Mouse (Mus musculus) kidney, adult 2 months (tissue): ENCODE results near the gene Rora. TPM values are rescaled to one million over a fixed set of nuclear protein-coding genes. Genes with fewer than 3 reads are reported as not detected.
A peak's percentile ranks its signal among the peaks of the same experiment; 100 is the strongest.

ENCODE experiments used
- DNase-seq: peaks from one replicate; pipeline ENCODE4 v3.0.0; 2021
- H3K27ac ChIP-seq: fragments of 200-500 bp; 2 replicates; pipeline ENCODE4 v1.5.1; 2012; ENCODE audit warnings: low read depth, low read length, control low read depth, inconsistent platforms; ENCODE audit not compliant: insufficient read depth
- H3K27me3 ChIP-seq: fragments of 200-500 bp; replicated peaks from 2 replicates; pipeline ENCODE4 v1.6.1; 2012; ENCODE audit warnings: mild to moderate bottlenecking, moderate library complexity, low read length, inconsistent platforms; ENCODE audit not compliant: control insufficient read depth, insufficient read depth
- H3K36me3 ChIP-seq: fragments of 200-500 bp; 2 replicates; pipeline ENCODE4 v1.6.1; 2012; ENCODE audit warnings: mild to moderate bottlenecking, moderate library complexity, low read length, inconsistent platforms; ENCODE audit not compliant: control insufficient read depth, insufficient read depth
- H3K4me1 ChIP-seq: fragments of 200-500 bp; 2 replicates; pipeline ENCODE4 v1.6.1; 2011; ENCODE audit warnings: low read length; ENCODE audit not compliant: control insufficient read depth, insufficient read depth
- H3K4me3 ChIP-seq: fragments of 200-500 bp; 2 replicates; pipeline ENCODE4 v1.5.1; 2011; ENCODE audit warnings: mild to moderate bottlenecking, low read depth, low read length, control low read depth; ENCODE audit not compliant: insufficient read depth
- CTCF ChIP-seq: fragments of 200-500 bp; conservative IDR thresholded peaks from 2 replicates; pipeline ENCODE4 v1.5.1; 2011; ENCODE audit warnings: low read depth, mild to moderate bottlenecking, control low read depth, low read length, moderate library complexity, mixed read lengths; ENCODE audit not compliant: insufficient read depth, insufficient read length
- POLR2A ChIP-seq: fragments of 200-500 bp; IDR thresholded peaks from one replicate; pipeline ENCODE4 v1.6.1; 2011; ENCODE audit warnings: low read depth, low read length, control low read depth
- WGBS: fragments of 180-500 bp; shearing (Covaris S2); methylation state at CpG from one replicate; pipeline ENCODE4 v1.1.7; 2018; 5-methylcytosine and 5-hydroxymethylcytosine counted together
- polyA plus RNA-seq: library from polyadenylated mRNA; depleted of rRNA; stranded (reverse); fragments of >200 nt; gene quantifications from 2 replicates; pipeline ENCODE4 v1.2.3, GENCODE M21; 2012

Rora gene
- polyA plus RNA-seq, 1 experiment = 15.5 TPM

GRCm38 (mm10) chr9:69137398-69137797, 483.8 kb downstream of the Rora start:
- 68% methylated on average over 10 of the region's 10 CpGs for WGBS
- no peak overlapping the region for H3K4me3 ChIP-seq

GRCm38 (mm10) chr9:69140144-69140543, 486.6 kb downstream of the Rora start:
- DNase-seq = peak; percentile 51
- TF ChIP-seq POLR2A (no peak), CTCF (no peak)
- no peaks in the 10 kb centered on the region for H3K36me3 ChIP-seq
- H3K27me3 ChIP-seq = no peaks in the 10 kb centered on the region
- 61% methylated on average over 6 of the region's 6 CpGs for WGBS
- H3K27ac ChIP-seq = no peak overlapping the region
- no peaks in the 10 kb centered on the region for H3K4me1 ChIP-seq
- no peak overlapping the region for H3K4me3 ChIP-seq

More at GRCm38 (mm10) chr9:69137398-69137797, 483.8 kb downstream of the Rora start:
- Histone ChIP-seq H3K36me3 (no peaks in the 10 kb centered on the region), H3K27ac (no peak overlapping the region), H3K27me3 (no peaks in the 10 kb centered on the region), H3K4me1 (no peaks in the 10 kb centered on the region)
- no peak for DNase-seq
- TF ChIP-seq POLR2A = no peak
- TF ChIP-seq CTCF = no peak

- TF ChIP-seq CTCF = no peak
- TF ChIP-seq POLR2A = no peak
- no peak overlapping the region for H3K4me3 ChIP-seq
- 73% methylated on average over 4 of the region's 4 CpGs for WGBS
These were observed 488.3 kb downstream of the Rora start for GRCm38 (mm10) chr9:69141859-69142258.

GRCm38 (mm10) chr9:69146937-69147336, 493.4 kb downstream of the Rora start:
- H3K27me3 ChIP-seq = no peaks in the 10 kb centered on the region
- H3K4me3 ChIP-seq = no peak overlapping the region
- H3K27ac ChIP-seq = no peak overlapping the region
- TF ChIP-seq CTCF = no peak
- no peak for TF ChIP-seq POLR2A
- 100% methylated on average over 1 of the region's 1 CpGs for WGBS
- no peaks in the 10 kb centered on the region for H3K36me3 ChIP-seq
- no peak for DNase-seq
- H3K4me1 ChIP-seq = no peaks in the 10 kb centered on the region

More at GRCm38 (mm10) chr9:69141859-69142258, 488.3 kb downstream of the Rora start:
- no peak for DNase-seq
- no peaks in the 10 kb centered on the region for H3K4me1 ChIP-seq
- no peaks in the 10 kb centered on the region for H3K36me3 ChIP-seq
- H3K27ac ChIP-seq = no peak overlapping the region
- H3K27me3 ChIP-seq = no peaks in the 10 kb centered on the region

GRCm38 (mm10) chr9:69150224-69150623, 496.6 kb downstream of the Rora start:
- Histone ChIP-seq H3K36me3 (no peaks in the 10 kb centered on the region), H3K4me3 (no peak overlapping the region), H3K27ac (no peak overlapping the region), H3K4me1 (no peaks in the 10 kb centered on the region), H3K27me3 (no peaks in the 10 kb centered on the region)
- DNase-seq = peak; percentile 56
- 38% methylated on average over 14 of the region's 14 CpGs for WGBS
- TF ChIP-seq CTCF = no peak
- TF ChIP-seq POLR2A = no peak

GRCm38 (mm10) chr9:69154684-69155083, 501.1 kb downstream of the Rora start:
- WGBS = 70% methylated on average over 5 of the region's 5 CpGs
- TF ChIP-seq CTCF (no peak), POLR2A (no peak)
- H3K4me3 ChIP-seq = no peak overlapping the region
- DNase-seq = peak; percentile 41
- no peaks in the 10 kb centered on the region for H3K27me3 ChIP-seq
- H3K4me1 ChIP-seq = no peaks in the 10 kb centered on the region
- H3K27ac ChIP-seq = no peak overlapping the region
- H3K36me3 ChIP-seq = no peaks in the 10 kb centered on the region

- Histone ChIP-seq H3K4me1 (no peaks in the 10 kb centered on the region), H3K4me3 (no peak overlapping the region), H3K27me3 (no peaks in the 10 kb centered on the region), H3K36me3 (no peaks in the 10 kb centered on the region), H3K27ac (no peak overlapping the region)
- TF ChIP-seq POLR2A = no peak
- no peak for TF ChIP-seq CTCF
- no peak for DNase-seq
- WGBS = 78% methylated on average over 8 of the region's 8 CpGs
These were observed 502.4 kb downstream of the Rora start for GRCm38 (mm10) chr9:69155836-69156595.
